Mouse (Mus musculus): ENCODE data around the gene Arid1b. TPM values are rescaled to one million over a fixed set of nuclear protein-coding genes. Genes with fewer than 3 reads are reported as not detected.
"Not testable (repeated sequence)": the region's sequence is repeated elsewhere in the genome, so short reads cannot be mapped to it uniquely, and the experiment has no call there.

Gene Arid1b
- total and polyA plus RNA-seq, 3 experiments = 6.1 to 12.4 (median 9.7) TPM

DNA sequence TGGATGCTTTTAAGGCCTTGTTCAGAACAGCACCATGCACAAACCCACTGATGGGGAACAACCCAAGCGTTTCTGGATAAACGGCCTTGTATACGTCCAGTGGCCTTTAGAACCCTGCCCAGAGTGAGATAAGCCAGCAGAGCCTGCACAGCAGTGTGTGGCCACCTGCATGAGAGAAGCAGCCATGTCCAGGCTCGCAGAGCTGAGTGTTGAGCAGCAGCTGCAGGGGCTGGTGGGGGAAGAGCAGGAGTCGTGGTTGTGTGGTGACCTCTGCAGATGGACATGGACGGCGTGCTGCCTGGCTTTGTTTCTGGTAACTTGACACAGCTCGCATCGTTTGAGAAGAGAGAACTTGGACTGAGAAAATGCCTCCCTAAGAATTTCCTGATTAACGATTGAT is 97.8 kb downstream of the Arid1b start:
- dilution Hi-C loops (cut with MboI; ENCODE audit: extremely low pct_ligation_motif_present, extremely low pct_unique_long_range_greater_than_20kb, low sequenced_read_pairs) = no loop called here
- Histone ChIP-seq H3K9ac (ENCODE audit: insufficient read depth, low read depth) (no peak overlapping the region), H3K9me3 (replicated peaks; ENCODE audit: low read length) (no peaks in the 10 kb centered on the region), H3K36me3 (replicated peaks in 1 of 2; ENCODE audit: control insufficient read depth in 1 of 2, insufficient read depth in 1 of 2, low read length in 1 of 2) (peaks cover 3 to 27% of the 10 kb centered on the region in 2 experiments), H3K4me3 (replicated peaks in 1 of 3; ENCODE audit: low read depth in 2 of 3, low read length in 2 of 3, poor library complexity in 1 of 3) (no peak overlapping the region), H3K79me2 (replicated peaks; ENCODE audit: control insufficient read depth, extremely low read depth, insufficient read depth, poor library complexity, severe bottlenecking) (no peaks in the 10 kb centered on the region), H3K27me3 (replicated peaks) (no peaks in the 10 kb centered on the region), H3K4me1 (ENCODE audit: control insufficient read depth in 1 of 2, insufficient read depth in 2 of 2) (peaks cover 2 to 72% of the 10 kb centered on the region in 2 experiments; a peak in 2 of 4 replicates), H3K27ac (ENCODE audit: insufficient read depth, low read depth) (no peak overlapping the region), H3K4me2 (ENCODE audit: insufficient read depth, low read depth, poor library complexity, severe bottlenecking) (no peak overlapping the region)
- no peak for DNase-seq (ENCODE audit: extremely low read depth)
- in situ Hi-C loops (cut with MboI; ENCODE audit: low pct_ligation_motif_present, low pct_unique_long_range_greater_than_20kb, low sequenced_read_pairs) = no loop called here
- TF ChIP-seq ELF1 (IDR thresholded peaks at IDR 0.05; ENCODE audit: low read depth, low read length) (no peak), ZC3H11A (IDR thresholded peaks at IDR 0.05; ENCODE audit: low read depth, low read length) (no peak), NRF1 (IDR thresholded peaks at IDR 0.05; ENCODE audit: low read depth, low read length) (no peak), NELFE (IDR thresholded peaks at IDR 0.05; ENCODE audit: low read depth, low read length) (no peak), ETS1 (conservative IDR thresholded peaks at IDR 0.05; ENCODE audit: low read depth, low read length) (no peak), SIN3A (IDR thresholded peaks at IDR 0.05; ENCODE audit: low read length) (no peak), SMC3 (IDR thresholded peaks at IDR 0.05; ENCODE audit: low read depth, low read length) (no peak), RAD21 (IDR thresholded peaks at IDR 0.05; ENCODE audit: low read depth, low read length) (no peak), MAX (IDR thresholded peaks at IDR 0.05; ENCODE audit: low read length) (no peak), MXI1 (IDR thresholded peaks at IDR 0.05; ENCODE audit: low read depth, low read length) (no peak), BHLHE40 (IDR thresholded peaks at IDR 0.05; ENCODE audit: low read depth, low read length) (no peak), ZNF384 (IDR thresholded peaks at IDR 0.05; ENCODE audit: low read depth, low read length) (no peak), IRF4 (IDR thresholded peaks at IDR 0.05; ENCODE audit: low read depth, low read length) (no peak), KAT2A (IDR thresholded peaks at IDR 0.05; ENCODE audit: insufficient replicate concordance, low read length) (no peak), MEF2A (IDR thresholded peaks at IDR 0.05; ENCODE audit: borderline replicate concordance, low read depth, low read length) (no peak), ZKSCAN1 (IDR thresholded peaks at IDR 0.05; ENCODE audit: borderline replicate concordance, low read depth, low read length) (no peak), PAX5 (IDR thresholded peaks at IDR 0.05; ENCODE audit: low read length) (no peak), MYC (IDR thresholded peaks at IDR 0.05; ENCODE audit: low read depth, low read length) (no peak)

DNA sequence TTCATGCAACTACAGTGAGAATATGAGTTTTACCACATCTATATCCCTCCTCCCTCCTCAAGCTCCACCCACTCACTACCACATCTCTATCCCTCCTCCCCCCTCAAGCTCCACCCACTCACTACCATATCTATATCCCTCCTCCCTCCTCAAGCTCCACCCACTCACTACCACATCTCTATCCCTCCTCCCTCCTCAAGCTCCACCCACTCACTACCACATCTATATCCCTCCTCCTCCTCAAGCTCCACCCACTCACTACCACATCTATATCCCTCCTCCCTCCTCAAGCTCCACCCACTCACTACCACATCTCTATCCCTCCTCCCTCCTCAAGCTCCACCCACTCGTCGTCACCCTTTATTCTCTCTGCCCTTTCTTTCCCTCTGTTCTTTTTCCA is 99.2 kb downstream of the Arid1b start:
- dilution Hi-C loops (cut with MboI; ENCODE audit: extremely low pct_ligation_motif_present, extremely low pct_unique_long_range_greater_than_20kb, low sequenced_read_pairs); H3K9me3 ChIP-seq (replicated peaks; ENCODE audit: low read length); DNase-seq (ENCODE audit: extremely low read depth); H3K79me2 ChIP-seq (replicated peaks; ENCODE audit: control insufficient read depth, extremely low read depth, insufficient read depth, poor library complexity, severe bottlenecking); H3K27ac ChIP-seq (ENCODE audit: insufficient read depth, low read depth); H3K27me3 ChIP-seq (replicated peaks); H3K4me3 ChIP-seq (replicated peaks in 1 of 3; ENCODE audit: low read depth in 2 of 3, low read length in 2 of 3, poor library complexity in 1 of 3); in situ Hi-C loops (cut with MboI; ENCODE audit: low pct_ligation_motif_present, low pct_unique_long_range_greater_than_20kb, low sequenced_read_pairs); H3K4me2 ChIP-seq (ENCODE audit: insufficient read depth, low read depth, poor library complexity, severe bottlenecking); H3K9ac ChIP-seq (ENCODE audit: insufficient read depth, low read depth): not testable (repeated sequence)
- Histone ChIP-seq H3K4me1 (ENCODE audit: control insufficient read depth in 1 of 2, insufficient read depth in 2 of 2) (peaks cover 4 to 83% of the 10 kb centered on the region in 2 experiments; a peak in 3 of 4 replicates), H3K36me3 (replicated peaks in 1 of 2; ENCODE audit: control insufficient read depth in 1 of 2, insufficient read depth in 1 of 2, low read length in 1 of 2) (peaks cover 3 to 39% of the 10 kb centered on the region in 2 experiments)

Data from CH12.LX (cell line).